Mouse (Mus musculus) ovary, adult 18-20 months (tissue): ENCODE results near the gene Ddx41.
"Not testable (repeated sequence)": the region's sequence is repeated elsewhere in the genome, so short reads cannot be mapped to it uniquely, and the experiment has no call there.

ENCODE experiments used
- DNase-seq: peaks from one replicate; pipeline ENCODE4 v3.0.0; 2022; ENCODE audit warnings: low spot score, mixed read lengths

Gene Ddx41

DNA sequence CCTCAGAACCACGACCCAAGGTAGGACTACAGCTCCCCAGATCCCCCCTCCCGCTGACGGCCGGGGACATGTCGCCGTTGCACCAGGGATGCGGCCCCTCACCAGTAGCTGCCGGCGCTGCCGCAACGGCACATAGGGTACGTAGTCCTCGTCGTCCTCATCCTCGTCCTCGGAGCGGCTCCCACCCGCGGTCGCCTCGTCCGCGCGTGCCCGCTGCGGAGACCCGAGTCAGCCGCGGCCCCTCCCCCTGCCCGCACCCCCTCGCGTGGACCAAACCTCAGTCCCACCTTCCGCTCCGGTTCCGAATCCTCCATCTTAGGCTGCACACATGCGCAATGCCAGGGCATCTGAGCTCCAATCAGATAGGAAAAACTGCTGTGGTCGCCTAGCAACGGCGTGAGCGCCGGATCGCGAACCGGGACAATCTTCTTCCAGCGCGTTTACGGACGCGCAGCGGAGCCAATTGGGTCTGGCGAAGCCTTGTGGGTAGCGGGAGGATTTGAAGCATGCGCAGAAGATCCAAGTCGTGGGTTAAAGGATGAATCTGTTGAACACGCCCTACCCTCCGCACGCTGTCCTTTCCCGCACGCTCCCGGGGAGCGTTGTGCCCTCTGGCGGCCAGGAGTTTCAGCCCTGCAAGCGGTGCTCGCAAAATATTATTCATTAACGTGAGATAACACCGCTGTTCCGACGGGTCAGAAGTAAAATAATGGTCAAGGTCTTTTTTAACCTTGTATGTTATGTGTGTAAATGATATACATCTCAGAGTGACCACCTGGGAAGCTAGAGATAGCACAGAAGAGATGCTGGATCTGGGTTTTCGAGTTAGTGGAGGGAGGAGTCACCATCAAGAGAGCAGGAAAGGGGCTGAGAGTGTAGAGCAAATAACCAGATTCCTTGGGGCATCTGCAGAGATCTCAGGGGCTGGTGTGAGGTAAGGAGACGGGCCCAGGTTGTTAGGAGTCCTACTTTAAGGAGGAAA lies at the start of gene Ddx41:
Gene Ddx41, minus strand, starts transcription at position 465 of the 982 bp plus-strand sequence.
- peak; percentile 99 for DNase-seq

DNA sequence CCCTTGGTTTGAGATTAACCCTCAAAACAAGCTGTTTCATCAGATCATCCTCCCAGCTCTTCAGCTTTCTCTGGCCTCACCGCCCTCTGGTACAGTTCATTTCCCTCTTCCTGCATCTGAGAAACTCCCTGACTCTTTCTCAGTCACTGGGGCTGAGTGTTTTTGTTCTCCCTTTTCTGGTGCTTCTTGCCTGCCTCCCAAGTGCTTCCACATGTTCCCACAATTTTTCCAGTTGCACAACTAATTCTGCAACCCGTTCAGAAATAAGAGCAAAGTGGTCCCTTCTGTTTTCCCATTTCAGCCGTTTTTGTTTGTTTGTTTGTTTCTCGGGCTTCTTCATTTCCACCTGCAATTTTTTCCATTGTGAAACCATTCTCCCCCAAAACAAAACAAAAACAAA lies 41.6 kb upstream of the Ddx41 start:
- no peak for DNase-seq

DNA sequence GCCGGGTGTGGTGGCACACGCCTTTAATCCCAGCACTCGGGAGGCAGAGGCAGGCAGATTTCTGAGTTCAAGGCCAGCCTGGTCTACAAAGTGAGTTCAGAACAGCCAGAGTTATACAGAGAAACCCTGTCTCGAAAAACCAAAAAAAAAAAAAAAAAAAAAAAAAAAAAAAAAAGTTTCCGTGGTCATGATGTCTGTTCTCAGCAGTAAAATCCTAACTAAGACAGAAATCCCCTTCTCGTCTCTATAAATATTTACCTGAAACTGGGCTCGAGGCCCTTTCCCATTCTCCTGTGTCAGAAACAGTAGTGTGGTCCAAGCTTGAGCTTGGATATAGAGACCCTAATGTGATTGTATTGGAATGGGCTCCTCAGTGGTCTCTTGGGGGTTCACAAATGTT lies 40.4 kb upstream of the Ddx41 start:
- not testable (repeated sequence) for DNase-seq

DNA sequence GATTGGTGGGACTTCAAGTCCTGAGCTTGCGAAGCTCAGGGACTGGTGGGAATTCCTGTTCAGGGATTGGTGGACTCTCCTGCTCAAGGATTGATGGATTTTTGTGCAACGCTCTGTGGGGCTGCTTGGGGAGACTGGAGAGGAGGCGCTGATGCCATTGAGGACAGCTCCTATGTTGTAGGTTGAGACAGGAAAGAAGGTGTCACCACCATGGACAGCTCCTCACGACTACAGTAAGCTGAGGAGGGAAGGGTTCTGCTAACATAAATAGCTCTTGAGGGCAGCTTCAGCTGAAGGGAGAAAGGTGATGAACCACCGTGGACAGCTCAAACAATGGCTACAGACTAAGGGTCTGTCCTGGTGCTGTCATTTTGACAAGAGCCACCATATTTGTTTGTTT lies 39.5 kb upstream of the Ddx41 start:
- no peak for DNase-seq

DNA sequence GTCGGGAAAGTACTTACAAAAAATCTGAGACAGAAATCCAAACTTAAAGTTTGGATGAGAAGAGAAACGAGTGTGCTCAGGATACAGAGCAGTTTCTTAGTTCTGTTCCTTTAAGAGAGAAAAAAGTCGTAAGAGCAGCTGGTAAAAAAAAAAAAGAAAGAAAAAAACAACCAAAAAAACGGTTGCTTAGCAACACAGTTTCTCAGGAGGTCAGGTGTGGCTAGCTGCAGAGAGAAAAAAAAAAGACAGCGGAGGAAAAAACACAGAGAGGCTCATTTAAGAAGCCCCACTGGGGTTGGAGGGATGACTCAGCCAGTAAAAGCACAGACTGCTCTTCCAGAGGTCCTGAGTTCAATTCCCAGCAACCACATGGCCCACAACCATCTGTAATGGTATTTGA lies 37.9 kb upstream of the Ddx41 start:
- no peak for DNase-seq

DNA sequence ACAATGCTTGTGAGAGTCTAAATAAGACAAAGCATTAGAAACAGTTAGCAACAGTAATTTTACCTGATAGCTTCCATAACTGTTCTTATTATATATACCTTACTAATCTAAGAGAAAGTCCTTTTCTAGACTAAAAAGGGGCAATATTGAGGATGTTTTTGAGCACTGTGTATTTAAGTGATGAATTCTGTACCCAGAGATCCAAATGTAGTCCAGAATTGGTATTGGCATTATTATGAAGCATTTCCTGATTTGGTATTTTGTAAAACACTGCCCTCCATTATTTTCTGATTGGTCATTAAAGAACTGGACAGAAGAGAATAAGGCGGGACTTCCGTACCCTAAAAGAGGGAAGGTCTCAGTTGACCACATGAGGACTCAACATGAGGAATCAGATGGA lies 37.0 kb upstream of the Ddx41 start, which contains the start of gene Tmed9:
Gene Tmed9, plus strand, starts transcription at position 301 of the 400 bp plus-strand sequence.
- no peak for DNase-seq

DNA sequence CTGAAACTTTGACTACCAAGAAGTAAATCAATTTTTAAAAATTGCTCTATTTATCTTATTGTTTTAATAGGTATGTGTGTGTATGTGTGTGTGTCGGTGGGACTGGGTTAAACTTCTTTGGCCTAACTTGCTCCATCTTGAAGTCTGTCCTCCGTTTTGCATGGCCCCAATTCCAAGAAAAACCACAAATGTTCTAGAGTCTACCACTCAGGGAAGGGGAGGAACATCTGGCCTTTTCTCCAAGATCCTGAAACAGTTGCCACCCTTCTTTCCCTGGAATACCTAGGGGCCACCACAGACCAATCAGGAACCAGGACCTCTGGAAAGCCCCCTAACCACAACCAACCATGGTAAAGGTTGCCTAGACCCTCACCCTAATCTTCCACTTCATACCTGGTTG lies 35.5 kb upstream of the Ddx41 start:
- DNase-seq: no peak

DNA sequence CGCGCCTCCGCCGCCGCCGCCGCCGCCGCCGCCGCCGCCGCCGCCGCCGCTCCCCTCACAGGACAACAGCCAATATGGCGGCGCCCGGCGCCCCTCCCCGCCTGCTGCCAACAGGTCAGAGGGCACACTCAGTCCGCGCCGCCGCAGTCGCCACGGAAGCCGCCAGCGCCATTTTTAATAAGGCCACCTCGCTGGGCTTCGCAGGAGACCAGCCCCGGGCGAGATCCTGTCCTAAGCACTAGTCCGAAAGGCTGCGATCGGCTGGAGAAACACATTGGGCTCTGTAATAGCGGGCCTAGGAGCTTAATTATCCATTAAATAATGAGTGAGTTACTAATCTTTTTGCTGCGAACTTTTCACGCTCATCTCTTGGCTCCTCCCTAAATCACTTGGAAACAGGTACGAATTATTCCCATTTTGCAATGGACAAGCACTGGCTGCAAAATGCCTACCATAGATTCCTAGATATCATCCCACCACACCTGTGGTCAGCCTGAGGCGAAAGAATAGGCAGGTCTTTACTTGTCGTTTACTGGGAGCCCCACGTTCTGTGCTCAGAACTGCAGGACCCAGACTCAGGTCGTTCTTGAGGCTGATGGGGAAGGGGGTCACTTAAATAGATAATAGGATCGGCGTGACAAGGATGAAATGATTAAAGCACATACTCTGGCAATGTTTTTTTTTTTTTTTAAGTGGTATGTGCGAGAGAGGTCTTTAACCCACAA lies 34.7 kb upstream of the Ddx41 start, which contains the start of gene Fam193b:
Gene Fam193b, minus strand, starts transcription at position 94 of the 725 bp plus-strand sequence.
- DNase-seq: peak; percentile 89

DNA sequence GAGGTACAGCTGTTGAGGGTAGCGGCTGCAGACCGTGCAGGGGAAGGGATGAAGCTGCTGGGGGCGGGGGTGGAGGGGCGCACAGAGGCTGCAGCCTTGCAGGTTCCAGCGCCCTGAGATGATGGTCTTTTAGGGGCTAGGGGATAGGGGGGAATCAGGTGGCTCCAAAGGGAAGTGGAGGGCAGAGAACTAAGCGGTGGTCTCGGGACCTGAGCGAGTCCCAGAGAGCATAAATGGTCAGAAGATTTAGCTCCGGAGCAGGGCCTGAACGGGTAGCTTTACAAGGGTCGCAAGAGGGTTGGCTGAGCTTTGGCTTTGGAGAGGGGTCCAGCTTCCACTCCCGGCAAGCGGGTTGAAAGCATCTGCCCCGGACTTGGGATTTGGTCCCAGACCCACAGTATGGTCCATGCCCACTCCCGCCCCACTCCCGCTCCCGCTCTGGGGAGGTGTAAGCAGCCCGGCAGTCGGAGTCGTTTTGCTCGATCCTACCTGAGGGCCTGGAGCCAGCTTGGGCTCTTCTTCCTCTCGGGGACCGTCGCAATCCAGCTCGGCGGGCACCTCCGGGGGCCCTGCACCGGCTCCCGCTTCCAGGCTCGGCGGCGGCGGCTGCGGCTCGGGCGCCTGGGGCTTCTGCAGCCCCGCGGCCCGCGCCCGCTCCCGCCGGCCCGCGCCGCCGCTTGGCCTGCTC lies 34.0 kb upstream of the Ddx41 start:
- DNase-seq: peak; percentile 13

DNA sequence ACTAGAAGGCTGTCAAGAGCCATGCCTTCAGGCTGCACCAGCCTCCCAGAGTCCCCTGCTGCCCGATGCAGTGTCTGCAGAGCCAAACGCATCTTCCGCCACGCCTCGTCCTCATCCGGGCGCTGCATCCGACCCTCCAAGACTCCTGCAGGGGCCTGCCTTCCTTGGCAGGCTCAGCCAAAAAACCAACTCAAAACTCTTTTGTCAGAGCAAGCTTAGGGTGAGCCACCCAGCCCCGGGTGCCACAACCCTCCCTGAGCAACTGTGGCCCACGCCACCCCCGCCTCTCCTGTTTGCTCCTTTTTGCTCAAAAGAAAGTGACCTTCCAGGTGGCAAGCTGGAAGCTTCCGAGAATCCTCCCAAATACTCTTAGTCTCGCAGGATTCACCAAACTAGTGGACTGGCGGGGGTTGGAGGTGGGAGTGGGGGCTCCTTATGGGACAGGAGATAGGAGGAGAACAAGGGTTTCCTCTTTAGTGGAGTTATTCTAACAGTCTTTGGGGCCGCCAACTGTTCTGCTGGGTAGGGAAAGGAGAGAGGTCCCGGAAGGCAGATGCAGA lies 33.3 kb upstream of the Ddx41 start:
- DNase-seq: no peak

DNA sequence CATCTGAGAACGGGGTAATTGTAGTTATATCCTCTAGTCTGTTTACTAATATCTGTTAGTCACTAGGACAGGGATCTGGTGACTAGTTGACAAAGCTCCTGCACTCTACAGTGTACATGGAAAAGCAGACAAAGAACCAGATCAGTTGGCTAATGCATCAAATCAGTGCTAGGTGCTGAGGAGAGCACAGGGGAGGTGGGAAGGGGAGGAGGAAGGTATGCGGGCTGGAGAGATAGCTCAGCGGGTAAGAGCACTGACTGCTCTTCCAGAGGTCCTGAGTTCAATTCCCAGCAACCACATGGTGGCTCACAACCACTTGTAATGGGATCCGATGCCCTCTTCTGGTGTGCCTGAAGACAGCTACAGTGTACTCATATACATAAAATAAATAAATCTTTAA lies 32.1 kb upstream of the Ddx41 start:
- not testable (repeated sequence) for DNase-seq

DNA sequence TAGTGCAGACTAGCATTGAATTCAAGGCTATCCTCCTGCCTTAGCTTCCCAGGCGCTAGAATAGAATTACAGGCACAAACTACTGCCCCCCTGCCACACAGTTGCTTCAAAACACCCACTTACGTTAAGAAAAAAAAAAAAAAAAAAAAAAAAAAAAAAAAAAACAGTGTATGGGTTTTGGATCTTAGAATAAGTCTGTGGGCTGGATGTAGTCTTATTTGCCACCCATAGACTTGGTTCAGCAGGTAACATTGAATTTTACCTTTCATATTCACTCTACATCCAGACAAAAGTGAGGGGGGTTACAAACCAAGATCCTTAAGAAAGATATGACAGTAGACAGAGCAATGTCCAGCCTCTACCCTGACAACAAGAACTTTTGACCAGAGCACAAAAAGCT lies 31.5 kb upstream of the Ddx41 start:
- no peak for DNase-seq

DNA sequence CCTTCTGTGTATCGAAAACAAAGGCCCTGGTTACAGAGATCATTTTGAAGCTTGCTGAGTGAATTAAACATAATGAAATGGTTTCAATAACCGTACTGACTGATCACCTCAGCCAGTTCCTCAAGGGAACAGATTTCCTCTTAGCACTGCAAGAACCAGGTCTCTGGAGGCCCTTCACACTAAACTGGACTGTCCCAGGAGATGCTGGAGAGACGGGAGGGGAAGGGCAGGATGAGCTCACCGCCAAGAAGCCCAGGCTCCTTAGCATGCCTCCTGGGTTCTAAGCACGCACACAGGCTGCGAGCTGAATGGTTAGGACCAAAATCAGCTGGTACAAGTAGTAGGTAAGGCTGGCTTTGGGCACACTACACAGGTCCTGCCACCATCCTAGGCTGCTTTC lies 30.5 kb upstream of the Ddx41 start:
- no peak for DNase-seq

DNA sequence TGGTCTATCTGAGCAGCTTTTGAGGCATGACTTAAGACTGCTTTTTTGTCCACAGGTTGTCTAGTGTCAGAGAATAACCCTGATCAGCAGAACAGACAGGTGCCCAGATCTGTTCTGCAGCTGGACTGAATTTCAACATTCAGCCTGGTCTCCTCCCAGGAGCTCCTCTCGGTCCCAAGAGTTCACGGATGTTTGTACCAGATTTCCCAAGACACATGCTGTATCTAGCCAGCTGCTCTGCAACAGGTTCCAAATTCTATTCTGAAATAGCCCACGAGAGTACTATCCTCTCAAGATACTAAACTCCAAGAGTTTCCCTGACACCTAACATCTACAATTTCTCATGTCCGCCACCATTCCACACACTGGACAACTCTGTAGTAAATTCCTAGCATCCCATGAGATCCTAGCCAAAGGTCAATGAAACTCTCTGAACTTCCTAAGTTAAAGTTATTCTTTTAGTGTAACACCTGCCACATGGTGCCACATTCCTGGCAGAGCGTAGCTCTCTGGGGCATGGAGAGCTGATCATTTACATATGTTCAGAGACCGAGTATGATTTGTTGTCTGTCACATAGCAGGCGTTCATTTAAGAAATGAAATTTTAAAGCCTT lies 26.9 kb upstream of the Ddx41 start:
- DNase-seq: no peak

DNA sequence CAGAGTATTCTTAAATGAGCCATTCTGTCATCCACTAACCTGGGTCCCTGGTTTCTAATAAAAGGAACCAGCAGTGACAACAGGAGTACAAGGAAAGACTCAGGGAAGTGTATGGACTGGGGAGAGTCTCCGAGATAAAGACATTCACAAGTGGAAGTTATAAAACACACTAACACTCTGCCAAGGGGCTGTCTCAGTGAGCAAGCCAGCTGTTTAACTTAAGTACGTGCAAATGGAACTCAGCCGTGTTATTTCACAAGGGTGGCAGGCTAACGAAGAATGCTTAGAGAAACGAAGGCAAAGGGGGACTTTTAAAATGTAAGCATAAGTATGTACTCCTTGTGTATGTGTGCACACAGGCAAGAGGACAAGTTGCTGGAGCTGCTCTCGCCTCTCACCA lies 21.0 kb upstream of the Ddx41 start:
- DNase-seq: no peak

DNA sequence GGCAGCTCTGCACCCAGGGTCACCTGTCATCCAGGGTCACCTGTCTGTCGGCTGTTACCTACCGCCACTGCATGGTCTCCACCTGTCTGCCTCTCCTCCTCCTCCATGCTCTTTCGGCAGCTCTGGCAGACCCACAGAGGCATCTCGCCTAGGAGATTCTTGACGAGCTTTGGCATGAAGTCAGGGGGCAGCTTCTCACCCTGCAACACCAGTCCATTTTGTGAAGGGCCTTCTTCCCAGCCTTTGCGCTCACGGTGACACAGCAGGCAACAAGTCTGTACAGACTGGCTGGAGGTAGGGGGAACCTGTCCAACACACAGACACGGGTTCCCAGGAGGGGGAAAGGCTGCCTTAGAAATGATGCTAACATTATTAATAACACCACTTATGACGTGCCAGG lies 19.5 kb upstream of the Ddx41 start:
- DNase-seq: no peak

DNA sequence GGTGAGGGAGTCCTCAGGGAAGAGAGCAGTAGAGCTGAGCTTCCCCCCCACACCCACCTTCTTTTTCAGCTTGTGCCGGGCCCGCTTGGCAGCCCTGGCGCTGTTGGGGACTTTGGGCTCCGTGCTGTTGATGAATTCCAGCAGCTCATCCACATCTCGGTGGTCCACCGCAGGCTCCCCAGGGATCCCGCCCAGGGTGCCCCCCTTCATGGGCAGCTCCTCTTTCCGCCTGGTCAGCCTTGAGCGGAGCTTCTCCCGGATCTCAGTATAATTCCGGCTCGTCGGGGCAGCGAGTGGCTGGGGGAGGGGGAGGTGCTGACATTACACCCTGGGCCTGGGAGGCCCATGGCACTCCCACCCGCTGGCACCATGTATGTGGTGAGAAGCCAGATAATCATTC lies 12.6 kb upstream of the Ddx41 start:
- DNase-seq: no peak

DNA sequence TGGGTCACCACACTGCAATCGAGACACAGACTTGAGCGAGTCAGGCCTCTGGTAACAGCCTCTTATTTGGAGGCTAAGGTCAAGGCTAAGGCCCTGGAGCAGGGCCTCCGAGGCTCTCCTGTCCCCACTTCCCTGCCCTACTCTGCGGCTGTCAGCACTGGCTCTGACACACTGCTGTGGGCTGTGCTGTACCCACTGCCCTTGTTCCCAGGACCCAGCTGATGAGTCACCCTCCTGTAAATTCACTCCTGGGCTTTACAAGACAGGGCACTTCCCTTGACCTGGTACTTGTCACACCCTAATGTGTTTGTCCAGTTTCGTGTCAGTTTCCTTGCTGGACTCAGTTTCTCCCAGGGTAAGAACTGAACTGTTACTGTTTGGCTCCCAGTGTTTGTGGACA lies 12.0 kb upstream of the Ddx41 start:
- no peak for DNase-seq

DNA sequence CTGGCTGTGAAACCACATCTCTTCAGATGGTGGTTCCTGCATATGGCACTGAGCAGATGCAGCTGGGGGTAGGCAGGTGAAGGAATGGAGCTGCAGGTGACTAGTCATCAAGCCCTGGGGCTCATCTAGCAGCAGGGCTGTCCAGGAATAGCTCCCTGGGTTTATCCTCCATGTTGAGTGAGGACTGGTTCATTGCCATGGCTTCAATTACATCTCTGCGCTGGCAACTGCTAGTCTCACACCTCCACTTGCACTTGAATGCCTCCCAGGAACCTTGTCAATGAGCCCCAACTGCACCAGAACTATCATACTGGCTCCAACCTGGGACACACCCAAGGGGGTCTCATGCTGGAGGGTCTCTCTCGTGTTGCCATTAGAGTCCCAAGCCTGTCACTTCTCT lies 11.5 kb upstream of the Ddx41 start:
- no peak for DNase-seq

DNA sequence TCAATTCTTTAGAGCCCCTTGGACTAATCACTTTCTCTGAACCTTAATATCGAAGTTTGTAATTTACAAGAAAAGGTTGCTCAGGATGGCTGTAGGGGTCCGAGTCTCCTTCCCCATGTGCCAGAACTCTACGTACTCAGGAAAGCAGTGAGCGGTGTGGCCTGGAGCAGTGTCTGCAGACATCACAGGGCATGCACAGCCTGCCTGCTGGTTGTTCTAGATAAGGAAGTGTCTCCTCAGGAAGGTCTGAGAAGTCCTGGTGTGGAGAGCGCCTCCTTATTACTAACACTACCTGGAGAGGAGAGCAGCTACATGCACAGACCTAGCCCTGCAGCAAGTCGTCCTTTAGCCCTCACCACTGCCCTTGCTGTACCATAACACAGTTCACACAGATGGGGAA lies 8.3 kb upstream of the Ddx41 start:
- DNase-seq: no peak

DNA sequence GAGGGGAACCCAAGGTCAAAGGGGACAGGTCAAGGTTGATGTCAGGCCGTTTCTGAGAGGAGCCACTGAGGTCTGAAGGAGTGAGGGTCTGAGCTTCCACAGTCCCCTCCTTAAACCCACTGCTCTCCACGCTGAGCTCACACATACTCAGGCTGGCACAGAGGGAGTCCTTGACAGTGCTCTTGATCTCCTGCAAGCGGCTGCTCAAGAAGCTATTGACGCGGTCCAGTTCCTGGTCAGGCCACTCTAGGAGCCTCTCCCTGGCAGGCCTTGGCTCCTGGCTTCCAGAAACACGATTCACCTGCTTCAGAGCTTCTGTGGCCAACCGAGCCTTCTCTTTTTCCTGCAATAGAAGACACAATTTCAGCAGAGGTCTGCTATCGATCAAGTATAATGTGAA lies 7.0 kb upstream of the Ddx41 start:
- no peak for DNase-seq

DNA sequence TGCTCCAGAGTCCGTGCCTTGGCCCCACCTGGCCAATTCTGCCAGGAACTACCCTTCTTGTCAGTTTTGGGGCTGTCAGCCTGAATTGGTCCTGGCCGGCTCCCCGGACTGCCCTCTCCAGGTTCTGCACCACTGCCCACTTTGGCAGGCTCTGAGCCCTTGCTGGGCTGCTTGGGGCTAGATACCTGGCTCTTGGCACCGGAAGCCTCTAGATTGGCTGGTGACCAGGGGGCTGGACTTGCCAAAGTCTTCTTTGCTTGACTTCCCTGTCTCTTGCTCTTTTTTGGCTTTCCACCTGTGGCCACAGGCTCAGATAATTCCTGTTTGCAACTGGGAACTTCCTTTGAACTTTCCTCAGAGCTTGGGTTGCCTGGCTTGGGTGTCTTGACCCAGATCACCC lies 6.4 kb upstream of the Ddx41 start:
- DNase-seq: no peak
